Mouse (Mus musculus) MEL (cell line): Measurements from ENCODE around the gene Atp8b5. TPM values are rescaled to one million over a fixed set of nuclear protein-coding genes. Genes with fewer than 3 reads are reported as not detected.

Source experiments
- DNase-seq: peaks from one replicate; pipeline ENCODE4 v3.0.0; 2011; ENCODE audit warnings: low read depth, low spot score
- H3K27ac ChIP-seq: 2 replicates; pipeline ENCODE4 v1.5.1; 2012; ENCODE audit warnings: low read depth, mild to moderate bottlenecking, control low read depth, low read length, moderate library complexity; ENCODE audit not compliant: control insufficient read depth
- H3K27me3 ChIP-seq, 2 experiments: fragments of 150-350 bp in 1 of 2; sonication (generic) in 1 of 2; 2 replicates each; pipeline ENCODE4 v1.6.1; 2012; ENCODE audit warnings: low read length in 2 of 2, mild to moderate bottlenecking in 2 of 2, improper control_type of control experiment in 1 of 2, moderate library complexity in 1 of 2; ENCODE audit not compliant: insufficient read depth in 2 of 2, control insufficient read depth in 1 of 2
- H3K36me3 ChIP-seq, 2 experiments: 2 replicates each; pipeline ENCODE4 v1.6.1; 2012 to 2014; ENCODE audit warnings: low read length in 2 of 2, improper control_type of control experiment in 1 of 2, inconsistent platforms in 1 of 2, mild to moderate bottlenecking in 1 of 2; ENCODE audit not compliant: insufficient read depth in 2 of 2, control insufficient read depth in 1 of 2
- H3K4me1 ChIP-seq, 2 experiments: fragments of 150-350 bp in 1 of 2; sonication (generic) in 1 of 2; 2 replicates each; pipeline ENCODE4 v1.6.1; 2012; ENCODE audit warnings: low read length in 2 of 2, improper control_type of control experiment in 1 of 2, mild to moderate bottlenecking in 1 of 2; ENCODE audit not compliant: insufficient read depth in 2 of 2, control insufficient read depth in 1 of 2
- H3K4me3 ChIP-seq, 2 experiments: fragments of 150-350 bp in 1 of 2; sonication (generic) in 1 of 2; 2 replicates each; pipeline ENCODE4 v1.5.1; 2012; ENCODE audit warnings: low read depth in 2 of 2, low read length in 2 of 2, mild to moderate bottlenecking in 2 of 2, moderate library complexity in 2 of 2, control low read depth in 1 of 2, improper control_type of control experiment in 1 of 2; ENCODE audit not compliant: control insufficient read depth in 1 of 2, insufficient read depth in 1 of 2
- H3K79me2 ChIP-seq: 2 replicates; pipeline ENCODE4 v1.6.1; 2012; ENCODE audit warnings: mild to moderate bottlenecking, low read length, moderate library complexity; ENCODE audit not compliant: control insufficient read depth, poor library complexity, insufficient read depth
- H3K9ac ChIP-seq: 2 replicates; pipeline ENCODE4 v1.6.1; 2012; ENCODE audit warnings: low read depth, mild to moderate bottlenecking, control low read depth, low read length, moderate library complexity; ENCODE audit not compliant: control insufficient read depth, poor library complexity, severe bottlenecking
- H3K9me3 ChIP-seq: fragments of 150-350 bp; sonication (generic); replicated peaks from 2 replicates; pipeline ENCODE4 v1.6.1; 2012; ENCODE audit warnings: mild to moderate bottlenecking, low read length, improper control_type of control experiment, moderate library complexity; ENCODE audit not compliant: insufficient read depth
- CHD1 ChIP-seq: IDR thresholded peaks from 2 replicates; pipeline ENCODE4 v1.6.1; 2012; ENCODE audit warnings: low read depth, mild to moderate bottlenecking, inconsistent platforms, low read length, improper control_type of control experiment
- ELF1 ChIP-seq: IDR thresholded peaks from 2 replicates; pipeline ENCODE4 v1.6.1; 2014; ENCODE audit warnings: low read depth, mild to moderate bottlenecking, inconsistent platforms, low read length, improper control_type of control experiment, moderate library complexity
- GABPA ChIP-seq: IDR thresholded peaks from 2 replicates; pipeline ENCODE4 v1.6.1; 2012; ENCODE audit warnings: low read depth, mild to moderate bottlenecking, inconsistent platforms, low read length, improper control_type of control experiment, moderate library complexity
- GATA1 ChIP-seq: IDR thresholded peaks from 2 replicates; pipeline ENCODE4 v1.6.1; 2011; ENCODE audit warnings: low read depth, low read length, improper control_type of control experiment
- HCFC1 ChIP-seq: IDR thresholded peaks from 2 replicates; pipeline ENCODE4 v1.6.1; 2012; ENCODE audit warnings: low read depth, mild to moderate bottlenecking, inconsistent platforms, low read length, improper control_type of control experiment, moderate library complexity
- MAFK ChIP-seq: IDR thresholded peaks from 2 replicates; pipeline ENCODE4 v1.6.1; 2011; ENCODE audit warnings: low read depth, mild to moderate bottlenecking, low read length, improper control_type of control experiment, borderline replicate concordance
- MAX ChIP-seq: IDR thresholded peaks from 2 replicates; pipeline ENCODE4 v1.6.1; 2011; ENCODE audit warnings: low read length, improper control_type of control experiment
- MAZ ChIP-seq: IDR thresholded peaks from 2 replicates; pipeline ENCODE4 v1.6.1; 2012; ENCODE audit warnings: low read depth, mild to moderate bottlenecking, inconsistent platforms, low read length, improper control_type of control experiment
- MXI1 ChIP-seq: IDR thresholded peaks from 2 replicates; pipeline ENCODE4 v1.6.1; 2011; ENCODE audit warnings: mild to moderate bottlenecking, low read depth, low read length, improper control_type of control experiment
- MYB ChIP-seq: IDR thresholded peaks from 2 replicates; pipeline ENCODE4 v1.6.1; 2011; ENCODE audit warnings: mild to moderate bottlenecking, low read depth, low read length, improper control_type of control experiment
- NRF1 ChIP-seq: IDR thresholded peaks from 2 replicates; pipeline ENCODE4 v1.6.1; 2014; ENCODE audit warnings: low read depth, mild to moderate bottlenecking, inconsistent platforms, low read length, improper control_type of control experiment, moderate library complexity; ENCODE audit not compliant: poor library complexity, insufficient read depth, severe bottlenecking
- POLR2A ChIP-seq, 2 experiments: IDR thresholded peaks; 2 replicates each; pipeline ENCODE4 v1.6.1; 2011 to 2012; ENCODE audit warnings: low read length in 2 of 2, mild to moderate bottlenecking in 2 of 2, control low read depth in 1 of 2, improper control_type of control experiment in 1 of 2, low read depth in 1 of 2, moderate library complexity in 1 of 2; ENCODE audit not compliant: control insufficient read depth in 1 of 2, insufficient read depth in 1 of 2, poor library complexity in 1 of 2
- POLR2AphosphoS2 ChIP-seq: IDR thresholded peaks from 2 replicates; pipeline ENCODE4 v1.6.1; 2011; ENCODE audit warnings: low read length, improper control_type of control experiment
- POLR2AphosphoS5 ChIP-seq: IDR thresholded peaks from 2 replicates; pipeline ENCODE4 v1.6.1; 2012; ENCODE audit warnings: low read depth, borderline replicate concordance, mild to moderate bottlenecking, inconsistent platforms, low read length, moderate library complexity, mixed read lengths
- TBP ChIP-seq: IDR thresholded peaks from 2 replicates; pipeline ENCODE4 v1.8.0; 2011; ENCODE audit warnings: low read depth, low read length, improper control_type of control experiment
- UBTF ChIP-seq: IDR thresholded peaks from 2 replicates; pipeline ENCODE4 v1.6.1; 2012; ENCODE audit warnings: low read depth, mild to moderate bottlenecking, inconsistent platforms, low read length, improper control_type of control experiment, moderate library complexity, borderline replicate concordance; ENCODE audit not compliant: insufficient read depth
- ZC3H11A ChIP-seq: IDR thresholded peaks from 2 replicates; pipeline ENCODE4 v1.6.1; 2012; ENCODE audit warnings: low read depth, mild to moderate bottlenecking, inconsistent platforms, low read length, improper control_type of control experiment
- polyA plus RNA-seq, 2 experiments: library from polyadenylated mRNA; stranded (reverse) in 1 of 2; unstranded in 1 of 2; fragments of >175 nt in 1 of 2; fragments of >200 nt in 1 of 2; gene quantifications; 2 replicates each; pipeline versions ENCODE4 v1.2.1 to v1.2.4; 2012; ENCODE audit warnings: low replicate concordance in 2 of 2, low read depth in 1 of 2; ENCODE audit not compliant: insufficient read length in 2 of 2, insufficient read depth in 1 of 2, missing spikeins in 1 of 2
- total RNA-seq: library from RNA; depleted of rRNA; stranded (reverse); fragments of 300-350 nt; gene quantifications from 2 replicates; pipeline ENCODE4 v1.2.3, GENCODE M21; 2012

Atp8b5 gene
- total and polyA plus RNA-seq, 3 experiments, result 4.9 to 5.0 TPM; not detected in 1

- TF ChIP-seq ZC3H11A, result no peak
- no peak for TF ChIP-seq POLR2A (IDR thresholded peaks at IDR 0.05; ENCODE audit: control insufficient read depth in 1 of 2, insufficient read depth in 1 of 2, low read depth in 1 of 2, low read length in 2 of 2, poor library complexity in 1 of 2)
- TF ChIP-seq GATA1, result no peak
- TF ChIP-seq POLR2AphosphoS2, result no peak
- TF ChIP-seq UBTF, result no peak
- no peak for TF ChIP-seq GABPA
- no peak for TF ChIP-seq TBP
- no peak for TF ChIP-seq MAZ
- TF ChIP-seq ELF1, result no peak
- no peak for TF ChIP-seq POLR2AphosphoS5
- no peak for TF ChIP-seq HCFC1
- no peak for TF ChIP-seq MXI1
- H3K36me3 ChIP-seq, result no peaks in the 10 kb centered on the region; a peak in 2 of 4 replicates
Measured at GRCm38 (mm10) chr4:43287305-43287704, 20.3 kb downstream of the Atp8b5 start.

GRCm38 (mm10) chr4:43294001-43294400 is 27.0 kb downstream of the Atp8b5 start:
- no peaks in the 10 kb centered on the region for H3K9me3 ChIP-seq
- H3K27ac ChIP-seq, result no peak overlapping the region
- no peak overlapping the region for H3K4me3 ChIP-seq
- no peak overlapping the region for H3K9ac ChIP-seq
- no peaks in the 10 kb centered on the region for H3K4me1 ChIP-seq
- H3K27me3 ChIP-seq, result no peaks in the 10 kb centered on the region
- H3K79me2 ChIP-seq, result no peaks in the 10 kb centered on the region
- H3K36me3 ChIP-seq, result no peaks in the 10 kb centered on the region
- no peak for TF ChIP-seq MAFK
- TF ChIP-seq GABPA, result no peak
- no peak for TF ChIP-seq ELF1
- TF ChIP-seq MYB, result no peak
- no peak for TF ChIP-seq NRF1
- TF ChIP-seq MAX, result no peak
- no peak for TF ChIP-seq CHD1
- DNase-seq, result no peak

More at GRCm38 (mm10) chr4:43287305-43287704, 20.3 kb downstream of the Atp8b5 start:
- Histone ChIP-seq H3K9ac (no peak overlapping the region), H3K9me3 (no peaks in the 10 kb centered on the region), H3K4me1 (peaks cover 0 to 6% of the 10 kb centered on the region in 2 experiments; a peak in 3 of 4 replicates), H3K4me3 (no peak overlapping the region), H3K27ac (no peak overlapping the region), H3K27me3 (no peaks in the 10 kb centered on the region), H3K79me2 (no peaks in the 10 kb centered on the region)
- DNase-seq, result no peak
